Mouse (Mus musculus): ENCODE results near the gene Meltf.

DNA sequence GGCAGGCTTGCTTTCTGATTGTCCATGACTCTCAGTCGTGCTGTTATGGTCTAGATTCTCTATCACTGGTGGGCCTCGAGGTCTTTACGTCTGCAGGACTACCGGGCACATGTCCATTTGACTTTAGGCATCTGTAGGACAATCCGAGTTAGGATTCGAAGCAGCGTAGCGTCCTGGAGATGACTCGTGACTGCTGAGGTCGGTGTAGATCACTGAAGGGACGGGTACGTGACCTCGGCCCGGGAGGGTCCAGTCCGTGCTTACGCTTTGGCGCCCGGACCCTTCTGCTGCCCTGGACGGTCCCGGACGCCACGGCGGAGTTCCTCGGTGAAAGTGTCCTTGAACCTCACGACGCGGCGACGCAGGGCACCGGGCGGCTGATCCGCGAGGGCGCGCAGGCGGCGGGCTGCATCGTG lies 69.3 kb downstream of the Meltf start:
- TF ChIP-seq CTCF (IDR thresholded peaks at IDR 0.05; ENCODE audit: insufficient read depth, low read length) = no peak
- TF ChIP-seq POLR2A (IDR thresholded peaks at IDR 0.05; ENCODE audit: borderline replicate concordance, extremely low read depth, low read depth, low read length) = no peak

Measured in lung, adult 2 months (tissue).